Mouse (Mus musculus) hindbrain, embryonic 10.5 days (tissue): ENCODE results near the gene Sh3bgrl. TPM values are rescaled to one million over a fixed set of nuclear protein-coding genes. Genes with fewer than 3 reads are reported as not detected.

Source experiments
- DNase-seq: peaks from one replicate; pipeline ENCODE4 v3.0.0-alpha.2; 2017; ENCODE audit warnings: low spot score
- H3K27ac ChIP-seq: fragments of 300-500 bp; sonication (generic); 2 replicates; pipeline ENCODE4 v1.5.1; 2016; ENCODE audit warnings: mild to moderate bottlenecking, moderate library complexity
- H3K27me3 ChIP-seq: fragments of 300-500 bp; sonication (generic); 2 replicates; pipeline ENCODE4 v1.6.1; 2016; ENCODE audit warnings: mild to moderate bottlenecking; ENCODE audit not compliant: poor library complexity, insufficient read depth, severe bottlenecking
- H3K36me3 ChIP-seq: fragments of 300-500 bp; sonication (generic); 2 replicates; pipeline ENCODE4 v1.6.1; 2016; ENCODE audit warnings: mild to moderate bottlenecking, moderate library complexity
- H3K4me1 ChIP-seq: fragments of 300-500 bp; sonication (generic); replicated peaks from 2 replicates; pipeline ENCODE4 v1.6.1; 2016; ENCODE audit warnings: mild to moderate bottlenecking
- H3K4me3 ChIP-seq: fragments of 300-500 bp; sonication (generic); 2 replicates; pipeline ENCODE4 v1.5.1; 2016; ENCODE audit warnings: mild to moderate bottlenecking, moderate library complexity
- H3K9me3 ChIP-seq: fragments of 300-500 bp; sonication (generic); 2 replicates; pipeline ENCODE4 v1.6.1; 2016; ENCODE audit warnings: mild to moderate bottlenecking, moderate library complexity
- WGBS: fragments of 180-500 bp; shearing (Covaris S2); methylation state at CpG from one replicate; pipeline ENCODE4 v1.1.7; 2016; 5-methylcytosine and 5-hydroxymethylcytosine counted together
- polyA plus RNA-seq: library from polyadenylated mRNA; unstranded; fragments of >200 nt; fragmentation: Nextera tagmentation; extraction: Ambion mirVana; gene quantifications from 2 replicates; pipeline ENCODE4 v1.2.1, GENCODE M21; 2016

The Sh3bgrl gene
- polyA plus RNA-seq, 1 experiment from 2014 or later: 135 TPM

DNA sequence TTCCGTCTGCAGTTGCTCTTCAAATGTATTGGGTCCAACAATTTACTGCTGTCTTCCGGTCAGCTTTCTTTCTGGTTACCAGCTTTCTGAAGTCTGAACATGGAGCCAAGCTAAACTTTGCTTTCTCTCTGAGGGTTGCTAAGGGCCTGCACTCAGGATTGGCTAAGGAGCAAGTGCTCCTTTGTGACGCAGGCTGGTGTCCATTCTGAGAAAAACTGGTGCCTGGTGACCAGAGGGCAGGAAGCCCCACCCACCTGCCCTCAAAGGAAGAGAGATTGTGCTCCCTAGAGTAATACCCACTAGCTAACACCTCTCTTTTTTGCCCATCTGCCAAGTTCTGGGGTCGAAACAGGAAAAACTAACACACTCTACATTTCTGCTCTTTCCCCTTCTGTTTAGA lies 95.8 kb downstream of the Sh3bgrl start:
- no peak overlapping the region for H3K27ac ChIP-seq
- no peaks in the 10 kb centered on the region for H3K27me3 ChIP-seq
- H3K9me3 ChIP-seq: no peaks in the 10 kb centered on the region
- H3K4me3 ChIP-seq: no peak overlapping the region
- peak; percentile 4 for DNase-seq
- WGBS: 72% methylated on average over 4 of the region's 4 CpGs
- H3K36me3 ChIP-seq: no peaks in the 10 kb centered on the region
- H3K4me1 ChIP-seq: no peaks in the 10 kb centered on the region

DNA sequence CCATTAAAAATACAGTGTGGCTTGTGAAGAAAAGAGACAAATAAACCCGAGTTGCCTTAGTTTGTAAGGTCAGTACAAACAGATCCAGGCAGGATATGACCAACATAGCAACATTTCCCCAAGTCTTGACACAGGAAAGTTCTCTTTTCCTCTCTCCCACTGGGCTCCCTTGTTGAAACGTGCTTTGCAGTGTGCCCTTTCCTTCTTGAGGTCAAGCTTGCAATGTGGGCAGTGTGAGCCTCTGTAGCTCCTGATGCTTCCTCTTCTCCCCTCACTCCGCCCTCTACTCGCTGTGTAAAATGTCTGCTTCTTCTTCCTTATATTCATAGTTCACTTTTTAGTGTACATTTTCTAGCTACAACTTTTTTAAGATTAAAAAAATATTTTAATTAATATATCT lies 96.3 kb downstream of the Sh3bgrl start:
- 62% methylated on average over 4 of the region's 4 CpGs for whole genome bisulfite sequencing
- H3K4me1 ChIP-seq: no peaks in the 10 kb centered on the region

GRCm38 (mm10) chrX:109196468-109196867 lies 101.3 kb downstream of the Sh3bgrl start, which contains the start of gene Gm6377:
Gene Gm6377 (plus strand): TSS chrX:109196756.
- WGBS: 80% methylated on average over 4 of the region's 4 CpGs
- Histone ChIP-seq H3K27me3 (no peaks in the 10 kb centered on the region), H3K4me3 (no peak within 1 kb of the TSS), H3K4me1 (no peaks in the 10 kb centered on the region), H3K9me3 (no peaks in the 10 kb centered on the region), H3K27ac (no peak within 1 kb of the TSS), H3K36me3 (no peaks in the 10 kb centered on the region)
- DNase-seq: no peak

More for the DNA sequence above, 96.3 kb downstream of the Sh3bgrl start:
- Histone ChIP-seq H3K4me3 (no peak overlapping the region), H3K27ac (no peak overlapping the region), H3K36me3 (no peaks in the 10 kb centered on the region), H3K9me3 (no peaks in the 10 kb centered on the region), H3K27me3 (no peaks in the 10 kb centered on the region)
- no peak for DNase-seq

DNA sequence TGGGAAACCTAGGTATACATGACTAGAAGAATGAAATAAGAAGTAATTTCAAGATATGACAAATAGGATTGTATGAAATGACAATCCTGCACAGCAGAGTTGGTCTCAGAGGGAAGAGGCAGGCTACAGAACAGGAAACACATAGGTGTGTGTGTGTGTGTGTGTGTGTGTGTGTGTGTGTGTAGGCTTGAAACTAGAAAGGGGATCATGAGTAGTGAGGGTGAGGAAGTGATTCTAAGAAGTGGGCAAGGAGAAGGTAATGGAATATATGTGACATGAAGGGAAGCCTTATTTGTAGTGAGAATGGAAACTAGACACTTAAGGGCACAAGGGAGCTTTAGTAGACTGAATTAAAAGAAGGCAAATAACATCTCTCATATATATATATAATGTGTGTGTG lies 112.7 kb downstream of the Sh3bgrl start:
- Histone ChIP-seq H3K4me1 (no peaks in the 10 kb centered on the region), H3K27me3 (no peaks in the 10 kb centered on the region), H3K4me3 (no peak overlapping the region), H3K27ac (no peak overlapping the region), H3K36me3 (no peaks in the 10 kb centered on the region), H3K9me3 (no peaks in the 10 kb centered on the region)
- DNase-seq: no peak

- 91% methylated on average over 1 of the region's 1 CpGs for WGBS
- DNase-seq: no peak
Measured at GRCm38 (mm10) chrX:109228720-109229119, 133.6 kb downstream of the Sh3bgrl start.

DNA sequence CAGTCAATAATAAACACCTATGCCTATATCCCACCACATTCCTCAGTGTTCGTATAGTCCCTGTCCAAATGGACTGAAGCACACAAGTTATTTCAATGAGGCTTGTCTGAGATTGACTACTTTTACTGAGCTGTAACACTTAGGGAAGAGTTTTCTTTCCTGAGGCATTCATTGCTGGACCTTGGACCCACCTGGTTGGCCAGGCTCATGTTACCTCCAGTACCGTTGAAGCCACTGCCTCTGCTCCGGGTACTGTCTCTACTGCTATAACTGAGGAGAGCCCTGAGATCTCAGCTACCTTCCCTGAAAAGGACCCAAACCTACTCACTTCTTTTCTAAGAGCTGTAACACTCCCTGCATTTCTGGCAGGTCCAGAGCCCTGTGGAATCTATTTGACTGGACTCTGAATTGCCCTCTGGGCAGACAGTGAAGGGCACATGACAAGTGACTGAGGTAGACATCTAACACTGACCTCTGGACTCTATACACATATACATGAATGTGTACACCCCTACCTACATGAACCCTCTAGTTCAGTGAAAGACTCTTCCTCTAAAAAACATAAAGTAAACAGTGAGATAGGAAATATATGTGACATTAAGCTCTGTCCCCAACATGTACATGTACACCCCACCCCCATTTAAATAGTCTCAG lies 140.3 kb downstream of the Sh3bgrl start:
- Histone ChIP-seq H3K4me1 (no peaks in the 10 kb centered on the region), H3K9me3 (no peaks in the 10 kb centered on the region), H3K4me3 (no peak overlapping the region), H3K36me3 (no peaks in the 10 kb centered on the region), H3K27ac (no peak overlapping the region), H3K27me3 (no peaks in the 10 kb centered on the region)
- WGBS: 90% methylated on average over 3 of the region's 3 CpGs
- no peak for DNase-seq

More at GRCm38 (mm10) chrX:109228720-109229119, 133.6 kb downstream of the Sh3bgrl start:
- Histone ChIP-seq H3K4me3 (no peak overlapping the region), H3K36me3 (no peaks in the 10 kb centered on the region), H3K27ac (no peak overlapping the region), H3K27me3 (no peaks in the 10 kb centered on the region), H3K4me1 (no peaks in the 10 kb centered on the region), H3K9me3 (no peaks in the 10 kb centered on the region)

DNA sequence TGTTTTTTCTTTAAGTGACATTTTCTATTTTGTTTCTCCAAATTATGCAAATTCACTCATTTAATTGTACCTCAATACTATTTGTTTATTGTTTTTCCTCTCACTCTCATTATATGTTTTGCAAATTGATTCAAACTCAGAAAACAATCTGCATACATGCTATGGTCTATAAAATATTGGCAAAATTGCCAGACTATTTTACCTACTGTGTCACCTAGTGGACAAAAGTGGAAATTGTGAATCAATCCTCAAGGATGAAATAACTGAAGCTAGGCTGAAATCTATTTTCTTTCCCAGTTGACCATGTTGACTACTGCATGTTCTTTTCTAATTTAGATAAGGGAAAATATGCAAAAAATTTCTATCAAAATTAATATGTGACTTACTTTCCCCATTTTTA lies 143.0 kb downstream of the Sh3bgrl start:
- H3K4me1 ChIP-seq: no peaks in the 10 kb centered on the region
- H3K4me3 ChIP-seq: no peak overlapping the region
- no peak overlapping the region for H3K27ac ChIP-seq
- H3K27me3 ChIP-seq: no peaks in the 10 kb centered on the region
- DNase-seq: no peak
- no peaks in the 10 kb centered on the region for H3K9me3 ChIP-seq
- no peaks in the 10 kb centered on the region for H3K36me3 ChIP-seq

Other genes starting within 250 kb of the Sh3bgrl start
- gene Hmgn5, start 82.0 kb upstream of the Sh3bgrl start, polyA plus RNA-seq: 13.0 and 23.2 TPM in 2 replicates
- 0.09 TPM in 1 of 2 replicates, not detected in the other for gene Gm6377, start 101.4 kb downstream of the Sh3bgrl start, polyA plus RNA-seq